Mouse (Mus musculus) cortical plate, adult 2 months (tissue): ENCODE results near the gene Slco3a1.

ENCODE experiments used
- CTCF ChIP-seq: fragments of 200-500 bp; IDR thresholded peaks from 2 replicates; pipeline ENCODE4 v1.5.1; 2011; ENCODE audit warnings: mild to moderate bottlenecking, control low read depth, low read length; ENCODE audit not compliant: insufficient read depth; ENCODE audit errors: extremely low read depth
- POLR2A ChIP-seq: fragments of 200-500 bp; IDR thresholded peaks from 2 replicates; pipeline ENCODE4 v1.6.1; 2011; ENCODE audit warnings: mild to moderate bottlenecking, low read length, control low read depth; ENCODE audit not compliant: insufficient read depth; ENCODE audit errors: extremely low read depth

GRCm38 (mm10) chr7:74368256-74368980 is 186.2 kb downstream of the Slco3a1 start:
- TF ChIP-seq POLR2A (no peak), CTCF (no peak)
